Mouse (Mus musculus) stomach, postnatal 0 days (tissue): ENCODE measurements around the gene Ap5z1. TPM values are rescaled to one million over a fixed set of nuclear protein-coding genes. Genes with fewer than 3 reads are reported as not detected.

Experiments used
- ATAC-seq: fragments of 200-750 bp; cut with Nextera tagmentation; 2 replicates; pipeline ENCODE4 v1.8.0; 2017; ENCODE audit not compliant: low FRiP score, low TSS enrichment
- DNase-seq: peaks from one replicate; pipeline ENCODE4 v3.0.0-alpha.2; 2016; ENCODE audit warnings: low spot score
- H3K27ac ChIP-seq: fragments of 300-500 bp; sonication (generic); replicated peaks from 2 replicates; pipeline ENCODE4 v1.5.1; 2014; ENCODE audit warnings: mild to moderate bottlenecking, control low read depth
- H3K27me3 ChIP-seq: fragments of 300-500 bp; sonication (generic); 2 replicates; pipeline ENCODE4 v1.6.1; 2014; ENCODE audit warnings: low read length; ENCODE audit not compliant: control insufficient read depth, insufficient read depth
- H3K36me3 ChIP-seq: fragments of 300-500 bp; sonication (generic); 2 replicates; pipeline ENCODE4 v1.6.1; 2014; ENCODE audit warnings: low read length, mixed read lengths; ENCODE audit not compliant: control insufficient read depth, insufficient read depth
- H3K4me1 ChIP-seq: fragments of 300-500 bp; sonication (generic); replicated peaks from 2 replicates; pipeline ENCODE4 v1.6.1; 2014; ENCODE audit warnings: antibody characterized with exemption; ENCODE audit not compliant: control insufficient read depth, insufficient read depth
- H3K4me2 ChIP-seq: fragments of 300-500 bp; sonication (generic); replicated peaks from 2 replicates; pipeline ENCODE4 v1.6.1; 2014; ENCODE audit warnings: low read depth, mild to moderate bottlenecking, control low read depth, moderate library complexity
- H3K4me3 ChIP-seq: fragments of 300-500 bp; sonication (generic); 2 replicates; pipeline ENCODE4 v1.5.1; 2014; ENCODE audit warnings: low read depth, low read length, control low read depth
- H3K9ac ChIP-seq: fragments of 300-500 bp; sonication (generic); 2 replicates; pipeline ENCODE4 v1.6.1; 2014; ENCODE audit warnings: mild to moderate bottlenecking, low read length, control low read depth, mixed read lengths
- H3K9me3 ChIP-seq: fragments of 300-500 bp; sonication (generic); 2 replicates; pipeline ENCODE4 v1.6.1; 2016; ENCODE audit warnings: low read length; ENCODE audit not compliant: control insufficient read depth
- CTCF ChIP-seq: IDR thresholded peaks from 2 replicates; pipeline ENCODE4 v1.5.1; 2016; ENCODE audit warnings: antibody characterized with exemption, low read depth, mild to moderate bottlenecking, moderate library complexity
- EP300 ChIP-seq: optimal IDR thresholded peaks from 2 replicates; pipeline ENCODE3; 2016; ENCODE audit warnings: antibody characterized with exemption
- WGBS: fragments of 180-500 bp; shearing (Covaris S2); extraction: QIAGEN DNeasy Blood & Tissue Kit; methylation state at CpG from one replicate; pipeline ENCODE4 v1.1.7; 2014; 5-methylcytosine and 5-hydroxymethylcytosine counted together
- polyA plus RNA-seq: library from polyadenylated mRNA; unstranded; fragments of >200 nt; fragmentation: Nextera tagmentation; extraction: Ambion mirVana; gene quantifications from 2 replicates; pipeline ENCODE4 v1.2.1, GENCODE M21; 2015

The Ap5z1 gene
- polyA plus RNA-seq, 1 experiment from 2014 or later, result 4.2 TPM

- no peaks in the 10 kb centered on the region for H3K9me3 ChIP-seq
- TF ChIP-seq EP300, result no peak
- TF ChIP-seq CTCF, result no peak
- no peak for DNase-seq
- no peak overlapping the region for H3K4me3 ChIP-seq
- WGBS, result 80% methylated on average over 12 of the region's 12 CpGs
- no peaks in the 10 kb centered on the region for H3K4me1 ChIP-seq
- H3K27me3 ChIP-seq, result no peaks in the 10 kb centered on the region
- no peak overlapping the region for H3K9ac ChIP-seq
- no peak overlapping the region for H3K4me2 ChIP-seq
- ATAC-seq, result no peak
- H3K27ac ChIP-seq, result no peak overlapping the region
- H3K36me3 ChIP-seq, result no peaks in the 10 kb centered on the region
Measured at GRCm38 (mm10) chr5:142477346-142477745, 13.6 kb downstream of the Ap5z1 start.

GRCm38 (mm10) chr5:142477866-142478615, 14.3 kb downstream of the Ap5z1 start:
- TF ChIP-seq EP300 (no peak), CTCF (no peak)
- H3K9me3 ChIP-seq, result no peaks in the 10 kb centered on the region
- H3K9ac ChIP-seq, result no peak overlapping the region
- no peak overlapping the region for H3K4me3 ChIP-seq
- no peaks in the 10 kb centered on the region for H3K27me3 ChIP-seq
- 80% methylated on average over 5 of the region's 5 CpGs for WGBS
- no peaks in the 10 kb centered on the region for H3K36me3 ChIP-seq
- no peaks in the 10 kb centered on the region for H3K4me1 ChIP-seq
- DNase-seq (no peak), ATAC-seq (0 out of 2 replicates have a peak, but pooled peaks have one; percentile 6)
- H3K4me2 ChIP-seq, result no peak overlapping the region
- no peak overlapping the region for H3K27ac ChIP-seq

- Histone ChIP-seq H3K4me1 (no peaks in the 10 kb centered on the region), H3K27me3 (no peaks in the 10 kb centered on the region), H3K4me3 (no peak overlapping the region), H3K9me3 (no peaks in the 10 kb centered on the region), H3K27ac (no peak overlapping the region), H3K36me3 (no peaks in the 10 kb centered on the region), H3K4me2 (peak overlapping the region; percentile 46), H3K9ac (0 out of 2 replicates have a peak overlapping the region, but pooled peaks have one; percentile 23)
- WGBS, result 31% methylated on average over 17 of the region's 17 CpGs
- peak; percentile 55 for ATAC-seq
- peak; percentile 85 for DNase-seq
- TF ChIP-seq CTCF (peak; percentile 92), EP300 (no peak)
Measured at GRCm38 (mm10) chr5:142478829-142479435, 15.2 kb downstream of the Ap5z1 start.

GRCm38 (mm10) chr5:142482512-142482911, 18.8 kb downstream of the Ap5z1 start:
- DNase-seq (no peak), ATAC-seq (no peak)
- TF ChIP-seq EP300 (no peak), CTCF (peak; percentile 66)
- Histone ChIP-seq H3K4me3 (no peak overlapping the region), H3K27ac (no peak overlapping the region), H3K9ac (no peak overlapping the region), H3K4me2 (no peak overlapping the region), H3K4me1 (no peaks in the 10 kb centered on the region), H3K27me3 (no peaks in the 10 kb centered on the region), H3K36me3 (no peaks in the 10 kb centered on the region), H3K9me3 (no peaks in the 10 kb centered on the region)
- 67% methylated on average over 2 of the region's 2 CpGs for WGBS

GRCm38 (mm10) chr5:142483581-142483980, 19.8 kb downstream of the Ap5z1 start:
- 91% methylated on average over 5 of the region's 5 CpGs for WGBS
- no peak for DNase-seq
- Histone ChIP-seq H3K9ac (no peak overlapping the region), H3K9me3 (no peaks in the 10 kb centered on the region), H3K27ac (no peak overlapping the region), H3K4me2 (no peak overlapping the region), H3K36me3 (no peaks in the 10 kb centered on the region), H3K27me3 (no peaks in the 10 kb centered on the region), H3K4me3 (no peak overlapping the region), H3K4me1 (no peaks in the 10 kb centered on the region)
- ATAC-seq, result no peak
- TF ChIP-seq CTCF (no peak), EP300 (no peak)

DNA sequence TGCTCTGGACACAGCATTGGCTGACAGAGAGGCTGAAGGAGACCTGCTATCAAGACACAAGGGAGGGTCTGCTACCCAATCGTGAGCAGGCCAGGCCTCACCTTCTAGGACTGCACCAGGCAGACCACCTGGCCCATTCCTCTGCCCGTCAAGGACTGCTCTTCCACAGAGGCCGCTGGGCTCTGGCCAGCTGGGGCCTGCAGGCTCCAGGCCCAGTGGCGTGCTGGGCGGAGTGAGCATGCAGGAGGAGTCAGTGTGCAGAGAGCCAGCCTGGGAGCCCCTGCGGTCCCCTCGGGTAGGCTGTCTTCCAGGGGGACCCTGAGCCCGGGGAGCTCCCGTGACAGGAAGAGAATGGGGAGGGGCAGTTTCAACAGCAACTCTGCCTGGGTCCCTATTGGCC, 22.9 kb downstream of the Ap5z1 start:
- H3K4me3 ChIP-seq, result no peak overlapping the region
- no peaks in the 10 kb centered on the region for H3K36me3 ChIP-seq
- WGBS, result 49% methylated on average over 9 of the region's 9 CpGs
- ATAC-seq, result no peak; the same call in 1 of the 2 replicates
- H3K27ac ChIP-seq, result no peak overlapping the region
- H3K4me1 ChIP-seq, result no peaks in the 10 kb centered on the region
- H3K4me2 ChIP-seq, result no peak overlapping the region
- no peaks in the 10 kb centered on the region for H3K27me3 ChIP-seq
- H3K9me3 ChIP-seq, result no peaks in the 10 kb centered on the region
- H3K9ac ChIP-seq, result no peak overlapping the region
- TF ChIP-seq EP300 (no peak), CTCF (no peak)
- no peak for DNase-seq
